Mouse (Mus musculus): ENCODE results near the gene Gli2. TPM values are rescaled to one million over a fixed set of nuclear protein-coding genes. Genes with fewer than 3 reads are reported as not detected.
A peak's percentile ranks its signal among the peaks of the same experiment; 100 is the strongest.

The Gli2 gene
- total RNA-seq, 4 experiments from 2014 or later = 3.7 to 7.0 (median 5.0) TPM

- DNase-seq (ENCODE audit: low spot score in 2 of 2) = no peak
These were observed 101.1 kb downstream of the Gli2 start for GRCm38 (mm10) chr1:118952318-118952717.

GRCm38 (mm10) chr1:118948407-118948806 is 105.0 kb downstream of the Gli2 start:
- no peak for DNase-seq (ENCODE audit: low spot score in 2 of 2)

GRCm38 (mm10) chr1:118947221-118947620 is 106.2 kb downstream of the Gli2 start:
- no peak for DNase-seq (ENCODE audit: low spot score in 2 of 2)

GRCm38 (mm10) chr1:118941336-118941735 is 112.1 kb downstream of the Gli2 start:
- DNase-seq (ENCODE audit: low spot score in 2 of 2) = peak; percentile 9 to 30

- DNase-seq (ENCODE audit: low spot score in 2 of 2) = peak in 1 of 2 experiments; percentile 7
These were observed 113.1 kb downstream of the Gli2 start for GRCm38 (mm10) chr1:118940269-118940840.

DNA sequence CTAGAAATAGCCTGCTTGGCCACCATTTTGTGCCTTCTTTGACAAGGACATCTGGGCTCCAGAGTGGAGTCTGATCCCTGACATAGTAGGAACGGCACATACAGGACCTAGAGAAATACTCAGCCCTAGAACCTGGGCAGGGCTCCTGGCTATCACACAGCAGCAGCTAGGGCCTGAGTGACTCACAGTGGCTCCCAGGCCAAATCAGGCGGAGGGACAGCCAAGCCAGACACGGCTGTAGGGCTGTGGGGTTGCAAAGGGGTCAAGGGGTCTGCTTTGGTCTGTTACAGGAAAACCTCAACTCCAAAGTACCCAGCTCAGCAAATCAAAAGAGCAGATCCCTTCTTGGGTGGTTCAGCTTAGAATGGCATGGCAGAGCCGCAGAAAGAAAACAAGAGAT is 115.2 kb downstream of the Gli2 start:
- DNase-seq (ENCODE audit: low spot score in 2 of 2) = no peak

DNA sequence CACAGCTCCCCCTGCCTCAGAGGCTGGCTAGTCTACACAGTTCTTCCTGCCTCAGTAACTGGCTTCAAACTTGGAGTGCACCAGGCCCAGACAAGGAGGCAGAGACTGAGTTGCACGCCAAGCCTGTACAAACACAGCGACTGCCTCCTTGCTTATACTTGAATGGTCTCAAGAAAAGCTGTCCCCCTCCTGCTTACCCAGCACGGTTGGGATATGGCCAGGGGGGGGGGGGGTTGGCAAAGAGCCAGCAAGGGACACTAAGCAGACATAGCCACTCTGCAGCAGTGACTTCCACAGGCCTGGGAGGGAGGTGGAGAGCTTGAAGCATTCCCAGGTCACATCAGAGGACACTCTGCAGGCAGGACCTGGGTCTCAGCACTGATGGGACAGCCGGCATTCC is 117.3 kb downstream of the Gli2 start:
- no peak for DNase-seq (ENCODE audit: low spot score in 2 of 2)

GRCm38 (mm10) chr1:118935518-118935917 is 117.9 kb downstream of the Gli2 start:
- no peak for DNase-seq (ENCODE audit: low spot score in 2 of 2)

GRCm38 (mm10) chr1:118932167-118932566 is 121.3 kb downstream of the Gli2 start:
- no peak for DNase-seq (ENCODE audit: low spot score in 2 of 2)

- no peak for DNase-seq (ENCODE audit: low spot score in 2 of 2)
These were observed 125.7 kb downstream of the Gli2 start for GRCm38 (mm10) chr1:118927543-118928354.

- no peak for DNase-seq (ENCODE audit: low spot score in 2 of 2)
These were observed 126.9 kb downstream of the Gli2 start for GRCm38 (mm10) chr1:118926556-118926955.

GRCm38 (mm10) chr1:118922189-118922588 is 131.2 kb downstream of the Gli2 start:
- no peak for DNase-seq (ENCODE audit: low spot score in 2 of 2)

GRCm38 (mm10) chr1:118917520-118918220 is 135.7 kb downstream of the Gli2 start:
- DNase-seq (ENCODE audit: low spot score in 2 of 2) = no peak

DNA sequence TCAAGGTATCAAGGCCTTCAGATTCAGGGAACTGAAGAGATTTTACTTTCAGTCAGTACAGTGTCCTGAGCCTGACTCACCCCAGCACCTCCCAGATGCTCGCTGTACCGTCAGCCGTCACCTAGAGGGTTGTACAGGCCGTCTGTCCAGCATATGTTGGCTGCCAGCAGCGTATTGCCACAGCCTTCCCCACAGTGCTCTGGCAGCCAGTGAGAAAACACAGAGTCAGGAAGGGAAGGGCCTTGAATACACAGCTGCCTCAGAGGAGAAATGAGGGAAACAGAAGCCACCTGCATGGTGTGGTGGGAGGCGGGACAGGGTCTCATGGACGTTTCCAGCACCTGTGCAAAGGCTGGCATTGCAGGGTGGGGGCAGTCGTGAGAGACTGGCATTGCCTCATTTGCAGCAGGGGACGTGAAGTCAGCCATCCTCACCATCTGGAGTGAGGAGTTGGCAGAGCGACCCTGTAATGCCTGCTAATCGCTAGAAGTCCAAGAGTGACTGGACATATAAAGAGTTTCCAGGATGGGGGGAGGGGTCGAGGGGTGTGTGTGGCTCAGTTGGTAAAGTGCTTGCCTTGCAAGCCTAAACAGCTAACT is 136.8 kb downstream of the Gli2 start:
- DNase-seq (ENCODE audit: low spot score in 2 of 2) = no peak

GRCm38 (mm10) chr1:118913414-118914385 is 139.7 kb downstream of the Gli2 start:
- DNase-seq (ENCODE audit: low spot score in 2 of 2) = no peak

- no peak for DNase-seq (ENCODE audit: low spot score in 2 of 2)
These were observed 140.5 kb downstream of the Gli2 start for GRCm38 (mm10) chr1:118912929-118913328.

DNA sequence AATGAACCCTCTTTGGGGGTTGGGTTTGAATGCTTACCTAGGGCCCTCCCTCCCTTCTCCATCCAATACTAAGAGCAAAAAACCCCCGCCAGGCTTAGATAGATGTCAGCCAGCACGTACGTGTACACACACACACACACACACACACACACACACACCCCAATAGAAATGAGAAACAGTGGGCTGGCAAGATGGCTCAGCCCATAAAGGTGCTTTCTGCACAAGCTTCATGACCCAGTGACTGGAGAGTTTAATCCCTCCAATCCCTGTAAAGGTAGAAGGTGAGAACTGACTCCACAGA is 142.0 kb downstream of the Gli2 start:
- DNase-seq (ENCODE audit: low spot score in 2 of 2) = no peak

GRCm38 (mm10) chr1:118910693-118911426 is 142.6 kb downstream of the Gli2 start:
- DNase-seq (ENCODE audit: low spot score in 2 of 2) = peak in 1 of 2 experiments; percentile 46

GRCm38 (mm10) chr1:118909051-118909450 is 144.4 kb downstream of the Gli2 start:
- DNase-seq (ENCODE audit: low spot score in 2 of 2) = peak; percentile 48 to 75

- no peak for DNase-seq (ENCODE audit: low spot score in 2 of 2)
These were observed 145.8 kb downstream of the Gli2 start for GRCm38 (mm10) chr1:118907574-118907973.

All from layer of hippocampus, adult 8-10 months (tissue).